ENCODE assay signal across 8 mouse cellular contexts in the genomic region with DNA sequence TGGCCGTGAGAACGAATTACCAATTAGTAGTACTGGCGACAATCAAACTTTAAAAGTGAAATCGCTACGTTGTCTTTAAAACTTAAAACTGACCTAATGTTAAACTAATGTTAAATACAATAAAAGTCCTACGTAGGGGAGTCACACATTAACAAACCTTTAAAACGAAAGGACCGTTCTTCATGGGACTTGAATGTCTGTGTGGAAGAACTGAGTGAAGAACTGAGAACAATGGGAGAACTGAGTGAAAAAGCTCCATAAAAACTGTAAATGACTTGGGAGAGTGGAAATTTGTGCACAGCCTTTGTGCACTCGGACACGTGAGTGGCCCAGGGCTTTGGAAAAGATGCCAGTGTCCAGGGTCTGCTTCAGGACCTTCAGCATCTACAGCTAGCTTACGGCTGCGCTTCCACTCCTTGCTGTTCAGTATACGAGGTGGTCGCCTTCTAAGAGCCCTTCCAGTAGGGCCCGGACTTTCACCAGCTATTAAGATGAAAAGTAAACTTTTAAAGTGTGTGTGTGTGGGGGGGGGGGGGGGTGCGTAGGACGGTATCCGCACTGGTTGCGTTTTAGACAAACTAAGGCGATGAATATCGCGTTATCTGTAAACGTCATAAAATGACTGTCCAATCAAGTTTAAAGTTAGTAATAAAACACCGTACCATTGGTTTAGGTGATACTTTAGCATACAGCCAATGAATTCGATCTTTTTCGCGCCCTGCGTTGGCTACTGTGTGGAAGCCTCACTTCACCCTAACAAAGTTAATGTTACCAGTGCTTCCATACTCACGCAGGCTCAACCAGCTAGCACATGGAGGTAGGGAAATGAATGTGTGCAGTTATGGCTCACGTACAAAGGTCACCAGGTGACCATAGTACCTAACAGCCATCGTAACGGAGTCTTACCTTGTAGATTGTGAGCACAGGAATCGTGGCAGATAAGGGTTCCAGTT. TPM values are rescaled to one million over a fixed set of nuclear protein-coding genes. Genes with fewer than 3 reads are reported as not detected.
DNase-seq lines count a peak whose midpoint lies in the region; ATAC-seq lines count a peak whose summit lies in the region.

No protein-coding gene starts in this region.

- ATAC-seq in frontal cortex, adult (ENCODE audit: low TSS enrichment), result peak; percentile 92
- peak; percentile 87 for ATAC-seq in hindbrain, embryonic 11.5 days (ENCODE audit: low FRiP score)
- ATAC-seq in lung, embryonic 16.5 days (ENCODE audit: low read depth), result peak; percentile 85

- peak overlapping the region; percentile 84 for H3K4me2 ChIP-seq in hindbrain, embryonic 11.5 days (replicated peaks; ENCODE audit: low read depth, low read length)
- H3K4me2 ChIP-seq in lung, embryonic 16.5 days (ENCODE audit: low read depth, low read length), result peak overlapping the region; percentile 77

- H3K9me3 ChIP-seq in hindbrain, embryonic 11.5 days (ENCODE audit: control insufficient read depth, low read length), result no peaks in the 10 kb centered on the region
- no peaks in the 10 kb centered on the region for H3K9me3 ChIP-seq in lung, embryonic 16.5 days (ENCODE audit: control insufficient read depth, low read length)

- no peaks in the 10 kb centered on the region for H3K4me1 ChIP-seq in hindbrain, embryonic 11.5 days (replicated peaks; ENCODE audit: control insufficient read depth, insufficient read depth, low read length)
- H3K4me1 ChIP-seq in lung, embryonic 16.5 days (replicated peaks; ENCODE audit: control insufficient read depth, insufficient read depth, low read length), result peaks cover 19% of the 10 kb centered on the region; the same call in 1 of the 2 replicates

- H3K27ac ChIP-seq in hindbrain, embryonic 11.5 days (ENCODE audit: low read depth, low read length), result peak overlapping the region; percentile 95
- H3K27ac ChIP-seq in lung, embryonic 16.5 days (ENCODE audit: low read length), result peak overlapping the region; percentile 98

- DNase-seq in MN1 (ENCODE audit: low spot score), result peak; percentile 92
- DNase-seq in cerebellum, adult 9-10 months, result peak; percentile 90
- DNase-seq in hindbrain, embryonic 11.5 days (ENCODE audit: low spot score), result peak; percentile 85
- peak; percentile 67 for DNase-seq in layer of hippocampus, adult 9-11 months
- peak; percentile 40 for DNase-seq in ovary, adult 18-20 months (ENCODE audit: low spot score)
- peak; percentile 91 for DNase-seq in thymus, postnatal 0 days (ENCODE audit: low spot score)

- H3K4me3 ChIP-seq in hindbrain, embryonic 11.5 days (ENCODE audit: low read depth, low read length), result peak overlapping the region; percentile 55
- H3K4me3 ChIP-seq in lung, embryonic 16.5 days (ENCODE audit: low read length), result peak overlapping the region; percentile 72

- peak overlapping the region; percentile 79 for H3K9ac ChIP-seq in hindbrain, embryonic 11.5 days (ENCODE audit: low read depth, low read length)
- peak overlapping the region; percentile 89 for H3K9ac ChIP-seq in lung, embryonic 16.5 days (ENCODE audit: low read length)

- no peaks in the 10 kb centered on the region for H3K27me3 ChIP-seq in hindbrain, embryonic 11.5 days (ENCODE audit: control insufficient read depth, insufficient read depth, low read length)
- no peaks in the 10 kb centered on the region for H3K27me3 ChIP-seq in lung, embryonic 16.5 days (ENCODE audit: control insufficient read depth, insufficient read depth, low read depth, low read length)

- H3K36me3 ChIP-seq in hindbrain, embryonic 11.5 days (ENCODE audit: control insufficient read depth, insufficient read depth, low read length), result no peaks in the 10 kb centered on the region
- no peaks in the 10 kb centered on the region for H3K36me3 ChIP-seq in lung, embryonic 16.5 days (ENCODE audit: control insufficient read depth, insufficient read depth, low read length)

- 5% methylated on average over 33 of the region's 33 CpGs for WGBS in hindbrain, embryonic 11.5 days
- 3% methylated on average over 33 of the region's 33 CpGs for whole genome bisulfite sequencing in lung, embryonic 16.5 days

RNA-seq across cellular contexts. Expression of gene Hist1h1b, which starts 1.3 kb away (rescaled TPM):
- 19.1 TPM in 2 replicates for polyA plus RNA-seq in hindbrain, embryonic 11.5 days (2014; fragmentation: Nextera tagmentation; extraction: Ambion mirVana)
- polyA plus RNA-seq in lung, embryonic 16.5 days (2015; fragmentation: Nextera tagmentation; extraction: Ambion mirVana), result 23.4 and 24.2 TPM in 2 replicates
- polyA plus RNA-seq in thymus, postnatal 0 days (2015; fragmentation: Nextera tagmentation; extraction: Ambion mirVana), result 71.7 and 80.7 TPM in 2 replicates

RNA-seq across cellular contexts. Expression of gene Hist1h3i, which starts 4.1 kb away (rescaled TPM):
- polyA plus RNA-seq in hindbrain, embryonic 11.5 days (2014; fragmentation: Nextera tagmentation; extraction: Ambion mirVana), result 232 and 252 TPM in 2 replicates
- 103 and 124 TPM in 2 replicates for polyA plus RNA-seq in lung, embryonic 16.5 days (2015; fragmentation: Nextera tagmentation; extraction: Ambion mirVana)
- 392 and 414 TPM in 2 replicates for polyA plus RNA-seq in thymus, postnatal 0 days (2015; fragmentation: Nextera tagmentation; extraction: Ambion mirVana)

RNA-seq across cellular contexts. Expression of gene Hist1h2an, which starts 7.9 kb away (rescaled TPM):
- 1.4 and 8.5 TPM in 2 replicates for polyA plus RNA-seq in hindbrain, embryonic 11.5 days (2014; fragmentation: Nextera tagmentation; extraction: Ambion mirVana)
- 1.8 and 5.1 TPM in 2 replicates for polyA plus RNA-seq in lung, embryonic 16.5 days (2015; fragmentation: Nextera tagmentation; extraction: Ambion mirVana)
- 32.4 and 51.2 TPM in 2 replicates for polyA plus RNA-seq in thymus, postnatal 0 days (2015; fragmentation: Nextera tagmentation; extraction: Ambion mirVana)

RNA-seq across cellular contexts. Expression of gene Hist1h2bp, which starts 8.2 kb away (rescaled TPM):
- polyA plus RNA-seq in hindbrain, embryonic 11.5 days (2014; fragmentation: Nextera tagmentation; extraction: Ambion mirVana), result 2.2 and 2.9 TPM in 2 replicates
- 1.0 and 1.2 TPM in 2 replicates for polyA plus RNA-seq in lung, embryonic 16.5 days (2015; fragmentation: Nextera tagmentation; extraction: Ambion mirVana)
- polyA plus RNA-seq in thymus, postnatal 0 days (2015; fragmentation: Nextera tagmentation; extraction: Ambion mirVana), result 3.4 and 3.5 TPM in 2 replicates

RNA-seq across cellular contexts. Expression of gene Hist1h2bn, which starts 25.2 kb away (rescaled TPM):
- 0.67 and 2.2 TPM in 2 replicates for polyA plus RNA-seq in hindbrain, embryonic 11.5 days (2014; fragmentation: Nextera tagmentation; extraction: Ambion mirVana)
- 5.8 and 7.8 TPM in 2 replicates for polyA plus RNA-seq in lung, embryonic 16.5 days (2015; fragmentation: Nextera tagmentation; extraction: Ambion mirVana)
- polyA plus RNA-seq in thymus, postnatal 0 days (2015; fragmentation: Nextera tagmentation; extraction: Ambion mirVana), result 22.7 and 35.8 TPM in 2 replicates

Comparison
In these comparisons a context has a peak if more than half of its experiments do, and no peak if none do; other contexts are left out.
1. Peak in every context shown above with its lines: DNase-seq, ATAC-seq, H3K4me3 ChIP-seq and H3K27ac ChIP-seq.
2. DNase-seq: peak in every context shown above with its lines; median percentile 92 in MN1; 91 in thymus, postnatal 0 days; 90 in cerebellum, adult 9-10 months; 85 in hindbrain, embryonic 11.5 days; 67 in layer of hippocampus, adult 9-11 months; 40 in ovary, adult 18-20 months.